Mouse (Mus musculus) small intestine, adult 2 months (tissue): Measurements from ENCODE around the gene Polr2c.

Experiments used
- CTCF ChIP-seq: fragments of 200-500 bp; IDR thresholded peaks from 2 replicates; pipeline ENCODE4 v1.5.1; 2012; ENCODE audit warnings: low read depth, mild to moderate bottlenecking, control low read depth, inconsistent platforms, low read length, moderate library complexity, mixed read lengths; ENCODE audit not compliant: insufficient replicate concordance, insufficient read length; ENCODE audit errors: extremely low read depth
- POLR2A ChIP-seq: fragments of 200-500 bp; IDR thresholded peaks from 2 replicates; pipeline ENCODE4 v1.6.1; 2012; ENCODE audit warnings: low read depth, mild to moderate bottlenecking, control low read depth, inconsistent platforms, low read length, moderate library complexity

DNA sequence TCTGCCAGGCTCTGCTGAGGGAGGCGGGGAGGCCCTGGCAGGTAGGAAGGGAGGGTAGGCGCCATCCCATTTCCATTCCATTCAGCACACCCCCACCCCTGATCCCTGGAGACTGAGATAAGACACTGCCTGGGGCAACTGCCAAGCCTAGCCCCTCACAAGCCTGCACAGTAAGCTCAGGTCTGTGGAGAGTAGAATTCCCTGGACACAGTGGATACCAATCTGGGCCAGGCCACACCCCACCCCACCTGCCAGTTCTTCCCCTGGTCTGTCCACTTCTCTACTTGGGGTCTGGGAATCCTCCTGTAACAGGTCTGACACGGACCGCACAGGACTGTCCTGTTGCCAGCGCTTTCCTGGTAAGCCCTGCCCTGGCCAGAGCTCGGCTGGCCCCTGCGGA, 11.9 kb downstream of the Polr2c start:
- TF ChIP-seq POLR2A (no peak), CTCF (no peak)
